Mouse (Mus musculus): ENCODE measurements around the gene Triap1.
"Not testable (repeated sequence)": the region's sequence is repeated elsewhere in the genome, so short reads cannot be mapped to it uniquely, and the experiment has no call there.

Triap1 gene

DNA sequence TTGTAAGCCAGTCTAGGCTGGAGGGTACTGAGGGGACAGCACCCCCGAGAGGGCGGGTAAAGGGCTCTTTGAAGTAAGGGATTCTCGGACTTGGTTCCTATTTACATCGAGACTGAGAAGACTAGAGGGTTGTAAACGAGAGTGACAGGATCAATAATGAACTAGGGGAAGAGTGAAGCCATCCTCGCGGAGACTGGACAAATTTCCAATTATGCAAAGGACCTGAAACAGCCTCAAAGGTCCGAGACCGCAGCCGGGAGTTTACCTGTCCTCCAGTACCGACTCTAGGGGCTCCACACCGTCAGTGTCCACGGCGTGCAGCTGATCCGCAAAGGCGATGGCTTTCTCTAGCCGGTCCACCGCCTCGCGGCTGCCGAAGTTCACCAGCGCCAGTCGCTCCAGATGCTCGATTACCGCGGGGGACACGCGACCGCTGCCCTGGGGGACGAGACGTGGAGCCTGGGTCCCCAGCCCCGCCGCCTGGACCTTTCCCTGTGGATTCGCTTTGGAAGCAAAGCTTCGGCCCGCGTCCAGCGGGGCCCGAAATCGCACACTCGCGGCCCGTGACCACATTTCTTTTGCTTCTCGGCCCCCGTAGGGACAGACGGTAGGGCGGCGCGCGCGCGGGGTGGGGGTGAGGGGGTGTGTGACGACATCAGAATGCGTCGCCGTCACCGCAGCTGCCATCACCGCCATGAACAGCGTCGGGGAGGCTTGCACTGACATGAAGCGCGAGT, at the start of gene Triap1, which contains the start of gene Gatc:
Triap1 (plus strand) TSS at position 649 of the 737 bp plus-strand sequence.
Gatc (minus strand) TSS at position 602 of the 737 bp plus-strand sequence.
- DNase-seq (ENCODE audit: low spot score), result peak; percentile 89

GRCm38 (mm10) chr5:115294173-115294572, 46.9 kb upstream of the Triap1 start:
- DNase-seq (ENCODE audit: low spot score), result no peak

DNA sequence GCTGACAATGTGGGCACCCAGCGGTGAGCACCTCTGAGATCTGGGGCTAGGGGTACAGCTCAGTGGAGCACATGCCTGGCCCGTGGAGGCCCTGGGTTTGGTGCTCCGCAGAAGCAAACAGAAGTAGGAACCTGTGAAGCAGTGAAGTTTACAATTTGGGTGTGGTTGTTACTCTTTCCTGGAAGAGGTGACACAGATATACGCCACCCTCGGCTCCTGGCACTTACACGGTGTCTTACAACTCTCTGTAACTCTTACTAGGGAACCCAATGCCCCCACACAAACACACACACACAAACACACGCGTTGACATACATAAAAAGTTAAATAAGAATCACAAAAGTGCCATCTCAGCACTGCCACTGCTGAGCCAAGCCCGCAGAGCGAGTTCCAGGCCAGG, 44.7 kb upstream of the Triap1 start:
- DNase-seq (ENCODE audit: low spot score), result no peak

DNA sequence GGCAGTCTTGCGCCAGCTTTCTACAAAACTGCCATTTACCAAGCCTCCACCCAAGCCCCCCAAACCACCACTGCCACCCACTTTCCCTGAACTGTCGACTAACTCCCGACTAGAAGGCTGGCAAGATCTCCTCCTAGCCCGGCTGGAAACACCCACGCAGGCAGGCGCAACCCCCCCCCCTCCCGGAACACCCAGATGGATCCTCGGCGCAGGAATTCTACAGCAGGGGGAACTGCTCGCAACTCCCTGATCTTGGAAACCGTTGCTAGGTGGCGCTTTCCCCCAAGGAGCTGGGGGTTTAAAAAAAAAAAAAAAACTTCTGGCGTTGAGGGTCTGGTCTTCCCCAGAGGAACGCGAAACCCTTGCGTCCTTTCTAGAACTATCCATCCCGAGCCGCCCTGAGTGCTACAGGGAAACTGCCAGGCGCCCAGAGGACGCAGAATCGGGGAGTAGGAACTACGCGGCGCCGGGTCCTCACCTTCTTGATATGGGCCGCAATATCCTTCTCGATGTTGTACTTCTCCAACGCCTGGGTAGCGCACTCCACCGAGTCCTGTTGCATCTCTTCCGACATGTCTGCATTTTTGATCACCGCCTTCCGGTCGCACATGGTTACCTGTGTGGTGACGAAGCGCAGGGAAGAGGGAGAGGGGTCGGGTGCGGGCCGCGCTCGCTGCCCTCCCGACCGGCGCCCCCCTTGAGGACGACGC, 40.8 kb upstream of the Triap1 start:
- DNase-seq (ENCODE audit: low spot score), result peak; percentile 68

DNA sequence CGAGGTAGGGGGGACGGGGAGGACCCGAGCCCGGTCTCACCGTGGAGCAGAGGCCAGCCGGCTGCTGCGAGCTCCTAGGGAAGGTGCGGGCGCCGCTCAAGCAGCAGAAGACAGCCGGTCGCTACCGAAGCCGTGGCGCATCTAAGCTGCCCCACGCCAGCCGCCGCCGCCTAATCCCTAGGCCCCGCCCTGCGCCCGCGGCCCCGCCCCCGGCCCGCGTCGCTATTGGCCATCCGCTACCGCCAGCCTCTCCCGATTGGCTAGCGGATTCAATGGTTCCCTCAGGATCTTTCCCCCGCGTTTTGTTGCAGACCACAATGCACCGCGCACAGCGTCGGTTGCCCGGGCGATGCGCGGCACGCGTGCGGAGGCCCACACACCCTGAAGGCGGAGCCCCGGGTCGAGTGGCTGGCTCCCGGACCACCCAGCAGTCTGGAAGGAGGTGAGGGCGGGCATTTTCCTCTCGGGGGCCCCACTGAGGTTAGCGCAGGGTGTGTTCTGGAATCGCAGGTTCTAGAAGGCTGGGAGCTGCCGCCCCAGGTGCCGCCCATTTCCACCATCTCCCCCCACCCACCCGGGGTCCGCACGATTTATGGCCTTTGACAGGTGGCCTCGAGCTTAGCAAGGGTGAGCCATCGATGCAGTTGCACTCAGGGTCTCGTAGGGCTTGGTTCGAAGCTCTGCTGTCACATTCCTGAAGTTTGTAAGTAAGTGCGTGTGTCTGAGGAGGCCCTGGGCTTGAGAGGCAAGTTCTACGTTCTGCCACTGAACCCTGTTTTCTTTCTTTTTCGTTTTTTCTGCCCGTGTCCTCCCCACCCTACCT, 40.0 kb upstream of the Triap1 start, which contains the start of gene Dynll1:
Dynll1 (minus strand) TSS at position 208 of the 823 bp plus-strand sequence.
- peak; percentile 98 for DNase-seq (ENCODE audit: low spot score)

DNA sequence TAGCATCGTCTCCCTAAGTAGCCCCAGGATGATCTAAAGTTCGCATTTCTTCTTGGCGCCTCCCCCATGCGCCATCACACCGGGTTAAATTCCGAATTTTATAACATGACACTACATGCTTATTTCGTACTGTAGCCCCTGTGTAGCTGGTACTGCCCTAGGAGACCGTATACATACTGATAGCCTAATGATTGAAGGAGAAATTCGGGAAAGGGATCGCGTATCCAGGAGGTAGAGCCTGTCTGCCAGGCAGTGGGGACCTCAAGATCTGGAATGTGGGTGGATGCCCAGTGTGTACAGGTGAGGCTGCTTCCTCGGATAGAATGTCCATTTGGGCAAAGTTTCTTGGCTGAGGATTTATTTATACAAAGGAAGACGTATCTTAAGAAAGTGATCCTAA, 39.4 kb upstream of the Triap1 start:
- no peak for DNase-seq (ENCODE audit: low spot score)

DNA sequence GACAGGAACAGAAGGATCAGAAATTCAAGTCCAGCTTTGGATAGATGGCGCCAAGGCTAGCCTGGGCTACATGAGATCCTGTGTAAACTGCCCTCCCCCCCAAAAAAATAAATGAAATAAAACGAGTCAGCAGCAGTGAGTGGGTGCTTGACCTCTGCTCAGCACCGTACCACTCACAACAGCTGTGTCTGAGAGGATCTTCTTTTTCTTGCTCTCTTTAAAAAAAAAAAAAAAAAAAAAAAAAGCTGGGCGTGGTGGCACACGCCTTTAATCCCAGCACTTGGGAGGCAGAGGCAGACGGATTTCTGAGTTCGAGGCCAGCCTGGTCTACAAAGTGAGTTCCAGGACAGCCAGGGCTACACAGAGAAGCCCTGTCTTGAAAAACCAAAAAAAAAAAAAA, 38.8 kb upstream of the Triap1 start:
- DNase-seq (ENCODE audit: low spot score), result not testable (repeated sequence)

- DNase-seq (ENCODE audit: low spot score), result no peak
Measured at GRCm38 (mm10) chr5:115312354-115312753, 28.7 kb upstream of the Triap1 start.

DNA sequence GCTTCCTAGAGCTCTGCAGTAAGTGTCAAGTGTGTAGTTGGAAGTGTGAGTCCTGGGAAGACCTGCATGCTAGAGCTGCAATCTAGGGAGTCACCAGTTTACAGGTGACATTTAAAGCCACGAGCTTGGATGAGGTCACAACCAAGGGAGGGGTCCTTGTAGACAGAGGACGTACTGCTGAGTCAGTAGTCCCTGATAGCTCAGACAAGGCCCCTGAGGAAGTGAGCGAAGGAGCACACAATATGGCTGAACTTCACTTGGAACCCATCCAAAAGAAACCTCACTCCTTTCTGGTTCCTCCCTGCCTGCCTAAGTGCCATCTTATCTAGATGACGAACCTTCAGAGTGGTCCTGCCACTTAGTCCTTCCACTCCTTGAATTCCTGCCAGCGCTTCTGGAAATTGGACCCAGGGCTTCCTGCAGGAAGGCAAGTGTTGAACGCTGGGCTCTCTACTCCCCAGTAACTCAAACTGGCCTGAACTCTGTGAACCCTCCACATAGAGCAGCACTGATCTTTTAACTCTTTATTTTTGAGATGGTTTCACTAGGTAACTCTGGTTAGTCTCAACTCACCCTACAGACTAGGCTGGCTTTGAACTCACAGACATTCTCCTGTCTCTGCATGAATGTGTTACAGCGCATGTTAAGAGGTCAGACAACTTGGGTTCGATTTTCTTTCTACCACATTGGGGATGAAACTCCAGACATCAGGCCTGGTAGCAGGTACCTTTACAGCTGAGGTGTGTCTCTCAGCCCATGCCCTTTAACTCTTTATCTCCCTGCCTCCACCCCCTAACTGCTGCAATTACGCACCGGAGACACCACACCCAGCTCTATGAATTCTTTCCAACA, 28.0 kb upstream of the Triap1 start:
- no peak for DNase-seq (ENCODE audit: low spot score)

DNA sequence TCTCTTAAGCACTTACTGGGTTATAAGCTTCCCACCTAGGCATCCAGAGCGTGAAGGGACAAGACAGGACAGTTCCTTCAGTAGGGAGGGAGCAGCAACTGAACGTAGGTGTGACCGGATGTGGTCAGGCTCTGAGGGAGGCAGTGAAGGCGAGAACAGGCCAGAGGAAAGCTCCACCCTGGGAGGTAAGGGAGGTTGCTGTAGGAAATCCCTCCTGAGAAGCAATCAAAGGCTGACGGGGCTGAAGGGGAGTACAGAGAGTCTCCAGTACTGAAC, 27.4 kb upstream of the Triap1 start:
- no peak for DNase-seq (ENCODE audit: low spot score)

DNA sequence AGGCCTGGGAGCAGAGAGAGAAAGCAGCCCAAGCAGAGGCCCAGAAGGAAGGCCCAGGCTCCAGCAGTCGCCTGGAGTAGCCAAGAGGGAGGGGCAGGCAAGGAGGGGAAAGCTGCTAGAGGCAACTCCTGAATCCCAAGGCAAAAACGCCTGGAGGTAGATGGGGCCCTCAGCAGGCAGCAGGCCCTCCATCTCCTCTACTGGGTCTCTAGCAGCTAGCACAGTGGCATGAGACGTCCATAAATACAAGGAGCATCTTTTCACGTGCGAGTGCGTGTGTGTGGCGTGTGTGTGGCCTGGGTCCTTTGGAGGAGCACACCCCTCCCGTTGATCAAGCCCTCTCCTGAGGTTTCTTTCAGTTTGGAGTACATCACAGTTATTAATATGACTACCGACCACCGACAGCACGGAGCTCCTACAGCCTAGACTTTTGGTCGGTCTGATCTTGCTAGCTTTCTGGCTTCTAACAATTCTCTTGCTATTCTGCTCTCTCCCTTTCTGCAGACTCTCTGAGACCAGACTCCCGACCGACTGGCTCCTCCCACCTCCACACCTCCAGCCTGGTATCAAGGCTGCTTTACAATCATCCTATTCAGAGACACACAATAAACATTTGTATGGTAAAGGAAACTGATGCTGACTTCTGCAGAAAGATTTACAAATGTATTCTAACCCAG, 23.9 kb upstream of the Triap1 start:
- DNase-seq (ENCODE audit: low spot score), result no peak

GRCm38 (mm10) chr5:115317645-115318328, 23.2 kb upstream of the Triap1 start:
- no peak for DNase-seq (ENCODE audit: low spot score)

- DNase-seq (ENCODE audit: low spot score), result peak; percentile 77
Measured at GRCm38 (mm10) chr5:115319004-115319940, 21.8 kb upstream of the Triap1 start.

DNA sequence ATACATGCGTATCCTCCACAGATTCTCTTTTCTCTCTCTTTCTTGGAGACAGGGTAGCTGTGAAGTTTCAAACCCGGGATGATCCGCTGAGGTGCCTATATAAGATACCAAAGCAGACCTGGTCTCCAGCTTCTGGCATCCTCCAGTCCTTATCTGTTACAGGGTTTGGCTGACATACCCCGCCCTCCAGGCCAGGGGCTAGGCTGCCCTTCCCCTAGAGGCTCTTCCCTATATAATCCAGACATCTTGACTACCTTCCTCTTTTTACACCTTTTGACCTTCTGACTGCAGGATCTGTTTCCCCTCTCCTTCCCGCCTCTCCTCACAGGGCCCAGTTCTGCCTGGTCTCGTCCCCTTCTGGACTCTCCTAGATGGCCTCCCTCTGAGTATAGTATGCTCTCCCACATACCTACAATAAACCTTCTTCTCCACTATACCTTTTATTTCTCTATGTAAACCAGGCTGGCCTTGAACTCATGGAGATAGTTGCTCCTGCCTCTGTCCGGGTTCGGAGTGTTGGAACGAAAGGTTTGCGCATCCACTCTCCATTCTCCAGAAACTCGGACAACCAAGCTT, 14.7 kb upstream of the Triap1 start:
- DNase-seq (ENCODE audit: low spot score), result no peak

DNA sequence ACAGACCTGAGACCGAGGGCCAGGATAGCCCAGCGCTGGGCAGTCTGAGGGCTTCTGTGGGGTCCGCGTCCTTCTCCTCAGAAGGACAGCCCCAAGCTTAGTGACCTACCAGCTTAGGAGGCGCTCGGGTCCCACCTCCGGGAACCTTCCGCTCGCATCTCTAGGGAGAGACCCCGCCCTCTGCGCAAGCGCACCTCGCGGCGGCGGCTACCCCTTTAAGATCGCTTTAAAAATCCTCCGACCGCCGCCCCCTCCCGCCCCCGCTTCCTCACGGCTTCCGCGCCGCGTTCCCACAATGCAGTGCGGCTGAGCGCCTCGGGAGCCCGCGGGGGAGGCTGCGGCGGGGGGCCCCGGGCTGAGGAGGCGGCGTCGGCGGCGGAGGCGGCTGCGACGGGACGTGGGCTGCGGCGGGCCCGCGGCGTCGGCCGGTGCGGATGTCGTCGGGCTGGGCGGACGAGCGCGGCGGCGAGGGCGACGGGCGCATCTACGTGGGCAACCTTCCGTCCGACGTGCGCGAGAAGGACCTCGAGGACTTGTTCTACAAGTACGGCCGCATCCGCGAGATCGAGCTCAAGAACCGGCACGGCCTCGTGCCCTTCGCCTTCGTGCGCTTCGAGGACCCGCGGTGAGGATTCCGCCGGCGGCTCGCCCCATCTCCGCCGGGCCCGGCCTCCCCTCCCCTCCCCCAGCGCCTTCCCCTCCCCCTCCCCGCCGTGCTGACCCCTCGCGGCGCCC, 14.0 kb upstream of the Triap1 start, which contains the start of gene Srsf9:
Srsf9 (plus strand) TSS at position 303 of the 735 bp plus-strand sequence.
- DNase-seq (ENCODE audit: low spot score), result peak; percentile 93

GRCm38 (mm10) chr5:115327610-115328548, 13.1 kb upstream of the Triap1 start:
- peak; percentile 48 for DNase-seq (ENCODE audit: low spot score)

DNA sequence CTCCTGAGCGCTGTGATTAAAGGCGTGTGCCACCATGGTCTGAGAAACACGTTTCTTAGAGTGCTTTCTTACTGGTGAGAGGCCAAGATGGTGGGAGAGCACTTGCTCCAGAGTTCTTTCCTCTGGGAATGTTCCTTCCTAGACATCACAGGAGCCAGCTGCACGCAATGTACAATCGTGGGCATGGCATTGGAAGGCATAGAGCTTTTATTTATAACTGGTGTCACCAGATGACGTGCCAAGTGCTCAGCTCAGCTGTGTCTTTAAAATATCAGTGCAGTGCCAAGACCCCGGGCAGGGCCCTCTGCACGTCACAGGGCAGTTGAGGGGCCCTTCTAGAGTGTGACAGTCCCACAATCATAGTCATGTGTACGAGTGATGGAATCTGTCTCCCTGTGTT, 10.1 kb upstream of the Triap1 start:
- DNase-seq (ENCODE audit: low spot score), result no peak

All from testis, postnatal 14 days (tissue).